Mouse (Mus musculus): ENCODE measurements around the gene Polrmt. TPM values are rescaled to one million over a fixed set of nuclear protein-coding genes. Genes with fewer than 3 reads are reported as not detected.
A peak's percentile ranks its signal among the peaks of the same experiment; 100 is the strongest.
"Not testable (repeated sequence)": the region's sequence is repeated elsewhere in the genome, so short reads cannot be mapped to it uniquely, and the experiment has no call there.

Polrmt gene
- total RNA-seq, 2 experiments from 2014 or later: 45.3 to 49.0 TPM

DNA sequence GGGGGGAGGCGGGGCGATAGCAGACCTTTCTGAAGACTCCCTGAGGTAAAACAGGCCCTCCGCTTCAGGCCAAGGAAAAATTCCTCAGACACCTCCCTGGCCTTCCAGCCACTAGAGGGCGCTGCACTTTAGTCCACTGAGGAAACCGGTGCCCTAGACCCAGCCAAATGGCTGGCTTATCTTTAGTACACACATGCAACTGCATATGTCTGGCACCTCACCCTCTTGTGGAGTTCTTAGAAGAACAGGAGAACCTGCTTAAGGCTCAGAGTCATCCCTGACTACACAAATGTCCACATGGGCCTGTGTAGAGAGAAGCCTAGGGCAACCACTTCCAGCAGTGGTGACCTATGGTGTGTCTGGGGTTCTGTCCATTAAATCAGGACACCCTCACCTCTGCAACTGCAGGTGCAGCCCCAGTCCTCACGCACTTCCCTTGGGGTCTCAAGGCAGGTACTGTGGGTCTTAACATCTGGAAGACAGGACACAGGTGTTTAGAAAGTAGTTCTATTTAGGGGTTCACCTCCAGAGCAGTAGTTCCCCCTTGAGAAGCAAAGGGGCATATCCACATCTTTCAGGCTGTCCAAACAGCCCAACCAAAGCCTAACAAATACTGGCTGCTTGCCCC is 33.8 kb downstream of the Polrmt start:
- peak; percentile 72 to 73 for DNase-seq (ENCODE audit: low spot score in 2 of 2)

DNA sequence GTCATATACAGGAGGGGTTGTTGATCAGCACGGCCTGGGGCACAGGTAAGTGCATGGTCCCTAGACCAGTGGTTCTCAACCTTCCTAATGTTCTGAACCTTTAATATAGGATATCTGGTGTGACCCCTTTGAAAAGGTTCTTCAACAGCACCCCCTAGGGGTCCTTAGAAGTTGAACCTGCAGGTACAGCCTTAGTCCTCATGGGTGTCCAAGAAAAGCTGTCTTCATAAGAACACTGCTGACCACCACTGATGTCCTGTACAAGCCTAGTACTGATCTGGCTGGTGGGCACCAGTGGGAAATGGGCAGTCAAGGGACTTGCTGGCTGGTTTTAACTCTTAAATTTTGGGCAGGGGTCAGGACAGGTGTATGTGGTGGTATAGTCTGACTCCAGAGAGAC is 34.4 kb downstream of the Polrmt start:
- no peak for DNase-seq (ENCODE audit: low spot score in 2 of 2)

DNA sequence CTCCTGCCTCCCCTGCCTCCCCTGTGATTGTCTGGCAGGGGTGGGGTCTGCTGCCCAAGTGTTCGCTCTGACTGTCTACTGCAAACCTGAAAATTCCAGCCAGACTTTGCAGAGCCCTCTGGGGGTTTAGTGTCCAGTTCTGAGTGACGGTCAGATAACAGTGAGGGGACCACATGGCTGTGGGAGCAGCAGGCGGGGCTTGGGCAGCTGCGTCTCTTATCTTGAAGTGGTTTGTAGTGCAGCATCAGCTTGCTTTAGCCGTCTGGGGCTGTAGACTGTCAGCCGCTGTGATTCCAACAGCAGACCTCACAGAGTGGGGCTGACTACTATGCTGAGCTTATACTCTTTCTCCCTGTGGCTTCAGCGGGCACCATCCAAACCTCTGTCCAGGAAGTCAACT is 37.1 kb downstream of the Polrmt start:
- DNase-seq (ENCODE audit: low spot score in 2 of 2): no peak

DNA sequence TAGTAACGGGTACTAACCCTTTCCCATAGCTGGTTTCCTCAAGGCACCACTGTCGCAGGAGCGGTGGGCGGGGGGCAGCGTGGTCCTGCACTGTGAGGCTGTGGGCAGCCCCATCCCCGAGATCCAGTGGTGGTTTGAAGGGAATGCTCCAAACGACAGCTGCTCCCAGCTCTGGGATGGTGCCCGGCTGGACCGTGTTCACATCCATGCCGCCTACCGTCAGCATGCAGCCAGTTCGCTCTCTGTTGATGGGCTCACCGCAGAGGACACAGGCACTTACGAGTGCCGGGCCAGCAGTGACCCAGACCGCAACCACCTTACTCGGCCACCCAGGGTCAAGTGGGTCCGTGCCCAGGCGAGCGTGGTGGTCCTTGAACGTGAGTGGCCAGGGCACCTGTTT is 37.7 kb downstream of the Polrmt start:
- DNase-seq (ENCODE audit: low spot score in 2 of 2): no peak

DNA sequence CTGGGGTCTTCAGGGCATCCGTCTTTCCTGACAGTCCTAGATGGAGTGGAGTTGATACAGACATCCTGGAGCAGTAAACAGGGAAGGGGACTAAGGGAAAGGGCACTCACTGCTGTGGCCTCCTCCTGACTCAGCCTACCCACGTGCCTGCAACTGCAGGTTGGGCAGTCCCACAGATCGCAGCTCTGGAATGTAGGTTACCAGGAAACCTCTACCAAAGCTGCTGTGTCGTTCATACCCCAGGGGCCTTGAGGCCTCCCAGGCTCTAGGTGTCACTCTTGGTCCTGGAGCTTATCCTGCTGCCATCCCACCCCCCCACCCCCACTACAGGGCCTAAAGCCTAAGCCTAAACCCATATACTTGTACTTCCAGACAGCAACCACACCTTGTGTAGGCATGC is 38.6 kb downstream of the Polrmt start:
- no peak for DNase-seq (ENCODE audit: low spot score in 2 of 2)

DNA sequence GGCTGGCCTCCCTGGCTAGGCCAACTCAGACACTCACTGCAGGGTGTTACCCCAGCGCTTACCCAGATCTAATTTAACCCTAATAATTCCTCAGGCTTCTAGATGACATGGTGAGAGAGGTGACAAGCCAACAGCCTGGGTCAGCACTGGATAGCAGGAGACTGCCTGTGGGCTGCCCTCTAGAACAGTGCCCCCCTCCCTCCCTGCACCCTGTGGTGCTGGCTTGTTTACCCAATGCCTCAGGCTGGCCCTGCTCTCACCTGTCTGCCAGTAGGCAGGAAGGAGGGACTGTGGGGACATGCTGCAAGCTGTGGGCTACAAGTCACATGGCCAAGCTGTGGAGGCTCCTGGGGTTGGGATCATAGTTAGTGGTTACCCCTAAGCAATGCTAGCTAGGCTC is 39.2 kb downstream of the Polrmt start:
- DNase-seq (ENCODE audit: low spot score in 2 of 2): no peak

DNA sequence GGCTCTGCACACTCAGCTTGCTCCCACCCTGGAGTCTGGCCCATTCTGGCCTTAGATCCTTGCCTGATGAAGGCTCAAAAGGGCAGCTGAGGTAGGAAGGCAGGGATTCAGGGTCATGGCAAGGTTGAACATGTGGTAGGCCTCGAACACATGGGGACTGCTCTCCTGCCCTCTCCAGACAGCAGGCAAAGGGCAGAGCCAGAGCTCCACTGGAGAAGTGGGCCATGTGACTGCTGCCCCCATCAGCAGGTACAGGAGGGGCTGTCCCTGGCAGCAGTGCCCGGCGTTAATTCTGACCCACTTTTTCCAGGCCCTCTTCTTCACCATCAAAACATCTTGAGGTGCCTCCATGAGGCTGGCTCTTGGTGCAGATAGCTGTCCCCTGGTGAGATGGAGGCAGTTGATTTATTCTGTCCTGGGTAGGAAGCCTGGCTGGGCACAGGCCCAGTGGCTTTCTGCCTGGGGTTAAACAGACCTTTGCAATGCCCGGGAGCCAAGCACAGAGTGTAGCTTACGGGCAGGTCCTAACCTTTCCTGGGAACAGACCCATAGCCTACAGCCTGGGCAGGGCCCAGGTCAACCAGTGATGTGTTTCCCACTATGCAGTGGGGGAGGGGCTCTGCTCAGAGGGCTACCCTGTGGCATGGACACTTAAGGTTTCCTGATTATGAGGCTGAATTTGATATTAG is 39.8 kb downstream of the Polrmt start:
- DNase-seq (ENCODE audit: low spot score in 2 of 2): no peak

DNA sequence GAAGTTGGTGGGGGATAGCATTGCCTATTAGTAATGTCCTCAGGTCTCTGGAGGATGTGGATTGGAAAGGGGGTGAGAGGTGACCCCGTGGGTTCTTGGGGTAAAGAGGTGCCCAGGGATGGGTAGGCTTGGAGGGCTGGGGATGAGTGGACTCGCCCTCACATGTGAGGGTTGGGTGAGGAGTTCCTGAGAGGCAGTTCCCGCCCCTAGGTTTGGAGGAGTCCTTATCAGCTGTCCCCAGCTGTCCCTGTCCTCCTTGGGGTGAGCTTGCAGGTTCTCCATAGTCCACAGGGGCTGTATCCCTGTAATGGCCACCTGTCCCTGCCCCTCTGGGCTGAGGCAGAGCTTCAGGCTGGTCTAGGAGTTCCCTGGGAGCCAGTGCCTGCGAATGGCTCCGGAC is 40.4 kb downstream of the Polrmt start:
- no peak for DNase-seq (ENCODE audit: low spot score in 2 of 2)

DNA sequence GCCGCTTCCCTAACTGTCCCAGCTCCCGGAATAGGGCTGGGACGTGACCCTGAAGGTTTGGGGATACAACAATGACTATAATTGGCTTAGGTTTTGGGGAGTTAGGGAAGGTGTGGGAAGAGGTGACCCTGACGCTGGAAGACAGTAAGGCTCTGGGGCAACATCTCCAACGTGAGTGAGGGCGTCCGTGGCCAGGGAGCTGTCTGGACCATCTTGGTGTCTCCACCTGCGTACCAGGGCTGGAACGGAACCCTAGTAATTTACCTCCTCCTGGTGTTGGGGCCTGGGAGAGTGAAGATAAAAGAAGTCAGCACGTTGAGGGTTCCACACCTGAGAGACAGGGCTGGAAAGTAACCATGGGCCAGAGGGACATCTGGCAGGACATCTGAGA is 41.4 kb downstream of the Polrmt start:
- no peak for DNase-seq (ENCODE audit: low spot score in 2 of 2)

DNA sequence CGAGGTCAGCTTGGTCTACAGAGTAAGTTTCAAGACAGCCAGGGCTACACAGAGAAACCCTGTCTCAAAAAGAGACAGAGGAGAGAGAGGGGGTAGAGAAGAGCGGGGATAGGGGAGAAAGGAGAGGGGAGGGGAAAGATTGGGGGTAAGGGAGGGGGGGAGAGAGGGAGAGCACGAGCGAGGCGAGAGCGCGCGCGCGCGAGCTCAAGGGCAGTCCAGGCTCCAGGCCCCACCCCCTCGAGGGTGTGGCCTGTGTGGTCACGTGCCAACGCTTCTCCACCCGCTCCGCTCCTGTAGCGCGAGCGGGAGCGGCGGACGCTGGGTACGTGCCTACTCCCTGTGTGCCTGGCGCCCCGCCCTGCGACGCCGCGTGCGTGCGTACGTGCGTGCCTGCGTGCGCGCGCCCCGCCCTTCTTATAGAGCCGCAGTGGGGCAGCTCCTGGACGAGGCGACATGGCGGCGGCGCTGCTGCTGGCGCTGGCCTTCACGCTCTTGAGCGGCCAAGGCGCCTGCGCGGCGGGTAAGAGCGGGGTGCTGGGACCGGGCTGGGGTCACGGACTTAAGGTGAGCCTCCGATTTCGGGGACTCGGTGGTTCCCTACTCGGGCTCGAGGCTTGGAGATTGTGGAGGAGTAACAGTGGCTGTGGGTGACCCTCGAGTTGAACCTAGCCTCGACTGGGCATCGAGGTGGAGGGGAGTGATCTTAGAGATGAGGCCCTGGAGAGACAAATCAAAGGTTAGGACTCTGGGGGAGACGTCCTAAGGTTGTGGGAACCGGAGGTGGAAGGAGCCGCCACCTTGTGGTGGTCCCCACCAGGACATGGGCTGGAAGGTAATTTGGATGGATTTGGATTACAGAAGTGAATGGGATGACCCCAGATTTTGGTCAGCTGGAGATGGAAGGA is 42.1 kb downstream of the Polrmt start, which contains the start of gene Bsg:
Gene Bsg, plus strand, starts transcription at position 427 of the 905 bp plus-strand sequence.
- peak; percentile 97 to 99 for DNase-seq (ENCODE audit: low spot score in 2 of 2)

DNA sequence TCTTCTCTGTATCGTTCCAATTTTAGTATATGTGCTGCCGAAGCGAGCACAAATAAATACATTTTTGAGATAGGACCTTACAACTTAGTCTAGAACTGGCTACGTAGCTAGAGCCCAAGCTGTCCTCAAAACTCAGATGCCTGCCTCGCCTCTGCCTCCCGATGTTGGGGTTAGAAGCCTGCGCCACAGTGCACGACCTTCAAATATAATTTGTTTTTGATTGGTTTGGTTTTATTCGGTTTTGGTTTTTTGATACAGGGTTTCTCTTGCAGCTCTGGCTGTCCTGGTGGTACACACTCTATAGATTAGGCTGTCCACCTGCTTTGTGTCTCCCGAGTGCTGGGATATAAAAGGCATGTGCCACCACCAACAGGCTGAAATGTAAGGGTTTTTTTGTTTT is 42.8 kb downstream of the Polrmt start:
- DNase-seq (ENCODE audit: low spot score in 2 of 2): no peak

DNA sequence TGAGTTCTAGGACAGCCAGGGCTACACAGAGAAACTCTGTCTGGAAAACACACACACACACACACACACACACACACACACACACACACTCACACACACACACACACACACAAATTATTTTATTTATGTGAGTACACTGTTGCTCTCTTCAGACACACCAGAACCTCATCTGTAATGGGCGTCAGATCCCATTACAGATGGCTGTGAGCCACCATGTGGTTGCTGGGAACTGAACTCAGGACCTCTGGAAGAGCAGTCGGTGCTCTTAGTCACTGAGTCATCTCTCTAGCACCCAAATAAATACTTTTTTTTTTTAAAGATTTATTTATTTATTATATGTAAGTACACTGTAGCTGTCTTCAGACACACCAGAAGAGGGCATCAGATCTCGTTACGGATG is 43.4 kb downstream of the Polrmt start:
- not testable (repeated sequence) for DNase-seq (ENCODE audit: low spot score in 2 of 2)

DNA sequence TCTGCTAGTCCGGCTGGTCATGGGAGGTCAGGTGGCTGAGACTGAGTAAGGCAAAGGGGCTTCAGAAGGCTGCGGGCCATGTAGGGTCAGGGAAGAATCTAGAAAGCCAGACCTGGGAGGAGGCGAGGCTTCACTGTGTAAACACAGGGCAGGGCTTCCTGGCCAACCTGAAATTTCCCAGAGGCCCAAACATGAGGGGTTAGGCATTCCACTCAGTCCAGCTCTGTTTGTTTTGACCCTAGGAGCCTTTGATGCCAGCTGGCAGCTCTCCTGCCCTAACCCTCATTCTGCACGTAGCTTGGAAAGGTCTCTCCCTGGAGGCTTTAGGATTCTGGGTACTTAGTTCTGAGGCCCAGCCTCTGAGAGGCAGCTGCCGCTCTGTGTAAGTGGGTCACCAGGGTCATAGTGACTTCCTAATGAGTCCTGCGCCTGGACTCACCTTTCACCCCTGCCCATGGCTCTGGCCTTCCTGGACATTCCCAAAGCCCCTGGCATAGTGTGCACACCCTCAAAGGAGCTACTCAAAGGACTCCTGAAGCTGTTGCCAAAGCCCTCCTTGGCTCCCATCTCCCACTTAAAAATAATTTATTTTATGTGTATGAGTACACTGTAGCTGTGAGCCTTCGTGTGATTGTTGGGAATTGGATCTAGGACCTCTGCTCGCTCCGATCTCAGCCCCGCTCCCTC is 44.8 kb downstream of the Polrmt start:
- no peak for DNase-seq (ENCODE audit: low spot score in 2 of 2)

DNA sequence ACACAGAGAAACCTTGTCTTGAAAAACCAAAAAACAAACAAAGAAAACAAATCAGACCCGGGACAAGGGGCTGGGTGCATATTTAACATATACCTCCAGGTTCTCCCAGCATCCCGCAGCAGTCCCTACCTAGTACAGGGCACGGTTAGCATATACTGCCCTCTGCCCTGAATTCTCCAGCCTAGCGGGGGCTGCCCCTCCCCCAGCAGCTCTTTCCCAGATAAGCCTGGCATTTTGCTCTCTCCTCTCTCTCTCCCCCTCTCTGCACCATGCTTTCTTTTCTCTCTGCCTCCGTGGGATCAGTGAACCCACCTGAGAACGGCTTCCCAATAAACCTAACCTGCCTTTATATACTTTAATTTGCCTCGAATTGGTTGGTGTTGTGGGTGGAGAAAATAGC is 45.7 kb downstream of the Polrmt start:
- DNase-seq (ENCODE audit: low spot score in 2 of 2): no peak

DNA sequence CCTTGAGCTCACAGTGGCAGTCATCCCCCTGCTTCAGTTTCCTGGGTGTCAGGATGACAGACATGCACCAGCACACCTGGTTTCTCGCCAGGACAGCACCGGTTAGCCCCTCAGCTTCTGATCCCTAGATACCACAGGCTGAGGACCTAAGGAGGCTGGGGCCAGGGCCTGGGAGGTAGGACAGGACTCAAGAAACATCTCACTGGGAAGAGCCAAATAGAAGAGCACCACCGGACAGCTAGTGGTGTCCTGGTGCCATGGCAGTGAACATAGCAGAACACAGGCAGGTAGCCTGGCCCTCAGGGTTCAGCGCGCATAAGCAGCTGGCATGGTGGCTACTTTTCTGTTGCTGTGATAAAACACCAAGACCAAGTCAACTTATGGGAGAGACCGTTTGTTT is 47.9 kb downstream of the Polrmt start:
- no peak for DNase-seq (ENCODE audit: low spot score in 2 of 2)

DNA sequence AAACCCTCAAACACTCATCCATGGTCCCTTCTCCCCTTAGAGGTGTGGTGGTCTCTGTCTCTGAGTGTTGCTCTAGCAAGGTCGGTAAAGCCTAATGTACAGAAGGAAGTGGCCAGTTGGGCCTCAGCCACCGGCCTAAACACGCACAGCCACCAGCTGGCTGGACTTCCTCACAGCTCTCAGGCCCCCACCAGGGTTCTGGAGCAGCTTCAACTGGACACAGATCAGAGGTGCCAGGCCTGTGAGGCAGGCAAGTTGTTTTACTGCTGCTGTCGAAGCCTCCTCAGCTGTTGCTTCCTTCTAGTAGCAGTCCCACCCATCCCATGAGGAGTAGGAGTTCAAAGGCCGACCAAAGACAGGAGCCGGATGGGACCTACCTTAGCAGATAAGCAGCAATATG is 48.5 kb downstream of the Polrmt start:
- no peak for DNase-seq (ENCODE audit: low spot score in 2 of 2)

DNA sequence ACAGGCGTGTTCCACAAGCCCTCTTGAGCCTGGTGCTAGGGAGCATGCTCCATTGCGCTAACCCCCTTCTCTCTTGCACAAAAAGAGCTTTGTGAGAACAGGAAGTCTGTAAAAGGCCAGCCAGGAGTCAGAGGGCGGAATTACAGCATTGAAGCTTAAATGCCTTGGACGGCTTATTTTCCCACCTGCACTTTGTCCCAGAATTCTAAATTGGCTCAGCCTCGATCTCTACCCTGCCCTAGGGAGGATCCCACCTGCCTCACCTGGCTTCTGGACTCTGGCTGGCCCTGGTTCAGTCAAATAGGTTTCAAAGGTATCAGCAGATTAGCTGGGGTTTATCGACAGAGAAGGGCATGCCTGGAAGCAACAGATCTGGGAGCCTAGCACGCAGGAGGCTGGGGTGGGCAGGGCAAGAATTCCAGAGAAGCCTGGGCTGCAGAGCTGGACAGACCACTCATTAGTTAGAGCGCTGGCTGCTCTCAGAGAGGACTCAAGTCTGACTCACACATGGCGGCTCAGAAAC is 50.2 kb downstream of the Polrmt start:
- DNase-seq (ENCODE audit: low spot score in 2 of 2): no peak

DNA sequence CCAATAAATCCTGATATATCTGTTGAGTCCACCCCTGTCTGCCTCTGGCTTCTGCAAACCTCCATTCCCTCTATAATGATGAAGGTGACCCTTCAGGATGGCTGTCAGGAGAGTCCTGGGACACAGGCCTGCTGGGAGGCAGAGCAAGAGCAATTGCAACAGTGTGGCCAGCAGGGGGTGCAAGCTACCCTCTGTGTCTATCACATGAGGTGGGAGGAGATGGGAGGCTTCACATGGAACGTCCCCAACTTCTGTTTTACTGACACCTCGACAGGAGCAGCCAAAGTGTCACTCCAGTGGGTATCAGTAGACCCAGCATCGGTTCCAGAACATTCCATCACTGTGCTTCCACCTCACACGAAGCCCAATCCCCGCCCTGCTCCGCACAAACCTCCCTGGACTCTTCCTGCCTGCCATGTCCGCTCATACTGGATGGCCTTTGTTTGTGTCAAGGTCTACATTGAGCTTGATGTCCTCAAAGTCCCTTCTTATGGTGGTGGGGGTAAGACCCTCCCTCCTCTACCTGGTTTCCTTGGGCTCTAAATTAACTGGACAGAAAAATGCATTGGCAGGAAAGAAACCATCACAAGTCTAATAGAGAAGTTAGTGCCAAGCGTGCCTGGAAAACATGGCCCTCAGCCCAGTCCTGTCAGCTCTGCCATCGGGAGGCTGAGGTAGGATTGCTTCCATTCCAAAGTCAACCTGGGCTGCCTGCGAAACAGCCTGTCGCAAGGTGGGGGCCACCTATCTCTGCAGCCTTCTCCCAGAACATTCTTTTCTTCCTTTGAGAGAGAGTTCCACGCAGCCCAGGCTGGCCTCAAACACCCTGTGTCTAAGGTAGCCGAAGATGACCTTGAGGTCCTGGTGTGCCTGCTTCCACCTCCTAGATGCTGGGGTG is 50.9 kb downstream of the Polrmt start:
- peak in 1 of 2 experiments; percentile 76 for DNase-seq (ENCODE audit: low spot score in 2 of 2)

DNA sequence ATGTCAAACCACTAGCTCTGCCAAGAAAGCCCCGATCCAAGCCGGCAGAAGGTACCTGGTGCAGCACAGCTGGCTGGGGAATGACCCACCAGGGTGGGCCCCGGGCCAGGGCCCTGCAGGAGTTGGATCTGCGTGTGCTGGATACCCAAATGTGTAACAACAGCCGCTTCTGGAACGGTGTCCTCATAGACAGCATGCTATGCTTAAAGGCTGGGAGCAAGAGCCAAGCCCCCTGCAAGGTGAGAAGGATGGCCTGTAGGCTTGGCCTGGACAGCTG is 52.1 kb downstream of the Polrmt start:
- DNase-seq (ENCODE audit: low spot score in 2 of 2): no peak

DNA sequence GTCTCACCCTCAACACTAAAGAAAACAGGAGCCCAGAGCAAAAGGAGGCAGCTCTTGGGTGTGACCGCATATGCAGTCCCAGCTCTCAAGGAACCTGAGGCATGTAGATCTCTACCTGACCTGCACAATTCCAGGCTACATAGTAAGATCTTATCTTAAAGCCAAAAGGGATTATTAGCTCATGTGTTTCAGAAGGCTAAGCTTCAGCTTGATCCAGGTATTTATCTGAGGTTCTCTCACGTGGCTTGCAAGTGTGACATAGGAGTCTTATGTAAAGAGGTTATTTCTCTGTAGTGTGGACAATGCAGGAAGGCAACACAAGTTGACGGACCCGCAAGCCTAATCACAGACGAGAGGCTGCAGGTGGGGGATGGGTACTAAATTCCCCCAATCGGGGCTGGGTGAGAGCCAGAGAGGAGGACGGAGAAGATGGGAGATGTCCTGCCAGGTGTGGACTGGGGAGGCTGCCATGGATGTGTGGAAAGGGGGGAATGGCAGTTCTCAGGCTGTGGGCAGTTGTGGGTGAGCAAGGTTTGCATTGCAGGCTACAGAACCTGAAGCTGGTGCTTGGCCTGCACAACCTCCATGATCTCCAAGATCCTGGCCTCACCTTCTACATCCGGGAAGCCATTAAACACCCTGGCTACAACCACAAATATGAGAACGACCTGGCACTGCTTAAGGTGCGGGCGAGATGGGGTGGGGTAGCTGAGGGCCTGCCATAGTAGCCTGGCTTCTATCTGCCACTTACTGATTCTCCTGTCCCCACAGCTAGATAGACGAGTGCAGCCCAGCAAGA is 52.6 kb downstream of the Polrmt start:
- no peak for DNase-seq (ENCODE audit: low spot score in 2 of 2)

All from layer of hippocampus, postnatal 14 days (tissue).